Mouse (Mus musculus): ENCODE data around the gene Gm3618.
"Not testable (repeated sequence)": the region's sequence is repeated elsewhere in the genome, so short reads cannot be mapped to it uniquely, and the experiment has no call there.

The Gm3618 gene

DNA sequence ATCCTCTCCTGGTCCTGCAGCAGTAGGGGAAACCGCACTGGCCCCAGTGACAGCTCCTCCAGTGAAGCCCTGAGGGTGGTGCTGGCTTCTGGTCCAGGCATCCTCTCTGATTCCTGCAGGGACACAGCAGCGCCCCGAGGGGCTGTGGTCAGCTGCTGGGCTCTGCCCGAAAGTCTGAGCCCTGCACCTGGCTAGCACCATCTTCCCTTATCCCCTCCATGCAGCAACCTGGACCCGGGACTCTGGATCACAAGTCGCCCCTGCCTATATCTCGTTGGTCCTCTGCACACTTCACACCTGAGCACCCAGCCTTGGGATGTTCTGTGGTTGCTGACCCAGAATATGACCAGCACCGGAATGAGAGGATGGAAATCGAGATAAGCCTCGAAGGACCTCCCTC is at the start of gene Gm3618:
Gm3618 (minus strand) TSS at position 101 of the 400 bp plus-strand sequence.
- not testable (repeated sequence) for TF ChIP-seq GATA4 (IDR thresholded peaks at IDR 0.05; ENCODE audit: insufficient replicate concordance, low read length)

DNA sequence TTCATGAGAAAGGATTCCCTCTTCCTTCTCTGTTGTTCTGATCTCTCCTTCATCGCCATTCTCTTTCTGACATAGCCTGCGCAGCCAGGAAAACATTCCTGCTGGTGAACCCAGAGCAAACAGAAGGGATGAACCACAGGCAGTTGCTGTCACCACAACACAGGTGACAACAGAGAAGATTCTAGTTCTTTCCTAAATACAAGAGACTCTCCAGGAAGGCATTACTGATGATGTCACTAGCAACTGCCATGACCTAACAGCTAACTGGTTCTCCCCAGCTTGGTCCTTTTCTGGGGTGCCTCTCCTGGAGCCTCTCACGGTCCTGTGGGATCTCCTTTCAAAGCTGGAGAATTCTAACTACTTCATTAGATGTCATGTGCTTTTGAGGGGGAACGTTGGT is 46.7 kb upstream of the Gm3618 start, which contains the start of gene Gm16440:
Gm16440 (minus strand) TSS at position 101 of the 400 bp plus-strand sequence.
- not testable (repeated sequence) for TF ChIP-seq GATA4 (IDR thresholded peaks at IDR 0.05; ENCODE audit: insufficient replicate concordance, low read length)

DNA sequence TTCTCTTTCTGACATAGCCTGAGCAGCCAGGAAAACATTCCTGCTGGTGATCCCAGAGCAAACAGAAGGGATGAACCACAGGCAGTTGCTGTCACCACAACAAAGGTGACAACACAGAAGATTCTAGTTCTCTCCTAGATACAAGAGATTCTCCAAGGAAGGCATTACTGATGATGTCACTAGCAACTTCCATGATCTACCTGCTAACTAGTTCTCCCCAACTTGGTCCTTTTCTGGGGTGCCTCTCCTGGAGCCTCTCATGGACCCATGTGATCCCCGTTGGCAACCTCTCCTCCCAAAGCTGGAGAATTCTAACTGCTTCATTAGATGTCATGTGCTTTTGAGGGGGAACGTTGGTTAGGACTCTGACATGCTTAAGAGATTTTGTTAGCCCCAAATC is 38.7 kb downstream of the Gm3618 start, which contains the start of gene Gm21103:
Gm21103 (minus strand) TSS at position 101 of the 400 bp plus-strand sequence.
- TF ChIP-seq GATA4 (IDR thresholded peaks at IDR 0.05; ENCODE audit: insufficient replicate concordance, low read length), result not testable (repeated sequence)

DNA sequence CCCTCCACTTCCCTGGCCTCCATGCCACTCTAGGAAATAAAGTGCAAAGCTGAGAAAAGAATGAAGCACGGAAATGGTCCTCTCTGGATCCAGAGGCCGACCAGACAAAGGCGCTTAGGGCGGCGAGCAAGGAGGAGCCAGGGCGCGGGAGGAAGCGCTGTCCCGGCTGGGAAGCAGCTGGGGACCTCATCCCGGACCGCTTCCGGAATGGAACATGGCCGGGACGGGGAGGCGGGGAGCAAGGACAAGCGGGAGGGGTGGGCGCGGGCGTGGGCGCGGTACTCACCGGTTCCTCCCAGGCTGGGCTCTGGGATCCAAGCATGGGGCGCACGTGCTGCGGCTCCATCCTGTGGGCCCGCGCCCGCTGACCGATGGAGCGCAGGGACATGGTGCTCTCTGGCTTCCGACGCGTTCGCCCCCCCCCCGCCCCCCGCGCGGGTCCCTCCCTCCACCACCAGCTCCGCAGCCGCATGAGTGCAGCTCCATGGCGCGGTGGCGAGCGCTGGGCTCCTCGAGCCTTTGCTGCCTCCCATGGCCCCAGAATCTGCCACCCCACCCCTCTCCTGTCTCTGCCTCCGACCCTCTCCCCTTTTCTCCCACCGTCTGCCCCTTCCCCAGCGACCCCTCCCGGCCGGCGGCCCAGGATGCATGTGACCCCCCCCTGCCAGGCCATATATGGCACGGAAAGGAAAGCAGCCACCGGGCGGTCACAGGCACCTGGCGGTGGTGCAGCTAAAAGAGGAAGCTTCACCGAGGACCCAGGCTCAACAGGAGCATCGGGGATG is 56.4 kb downstream of the Gm3618 start, which contains the start of gene Gm3411:
Gm3411 (minus strand) TSS at position 320 of the 785 bp plus-strand sequence.
- TF ChIP-seq GATA4 (IDR thresholded peaks at IDR 0.05; ENCODE audit: insufficient replicate concordance, low read length), result not testable (repeated sequence)

All from liver, adult (tissue).